Mouse (Mus musculus): ENCODE data around the gene F11r.

The F11r gene

GRCm38 (mm10) chr1:171437264-171438013 is at the start of gene F11r:
TSS of gene F11r (plus strand) at chr1:171437535.
- DNase-seq: peak; percentile 99

- DNase-seq: peak; percentile 99
Observed at GRCm38 (mm10) chr1:171388376-171389102, 48.8 kb upstream of the F11r start, which contains the start of gene Arhgap30. TSS of gene Arhgap30 (plus strand) at chr1:171388954.

- peak; percentile 98 for DNase-seq
Observed at GRCm38 (mm10) chr1:171390101-171390500, 47.2 kb upstream of the F11r start.

GRCm38 (mm10) chr1:171401821-171402220 is 35.5 kb upstream of the F11r start:
- DNase-seq: no peak

GRCm38 (mm10) chr1:171402991-171403390 is 34.3 kb upstream of the F11r start:
- no peak for DNase-seq

GRCm38 (mm10) chr1:171407263-171407662 is 30.1 kb upstream of the F11r start:
- peak; percentile 91 for DNase-seq

GRCm38 (mm10) chr1:171410231-171410630 is 27.1 kb upstream of the F11r start:
- DNase-seq: no peak

GRCm38 (mm10) chr1:171410947-171411484 is 26.3 kb upstream of the F11r start, which contains the start of gene Usf1:
TSS of gene Usf1 (plus strand) at chr1:171411313.
- DNase-seq: peak; percentile 99

GRCm38 (mm10) chr1:171411492-171411941 is 25.8 kb upstream of the F11r start:
- DNase-seq: no peak

GRCm38 (mm10) chr1:171412001-171412441 is 25.3 kb upstream of the F11r start:
- peak; percentile 94 for DNase-seq

GRCm38 (mm10) chr1:171412446-171412845 is 24.9 kb upstream of the F11r start:
- DNase-seq: no peak

- no peak for DNase-seq
Observed at GRCm38 (mm10) chr1:171413608-171414007, 23.7 kb upstream of the F11r start.

GRCm38 (mm10) chr1:171418660-171419059 is 18.7 kb upstream of the F11r start, which contains the start of gene Tstd1:
TSS of gene Tstd1 (plus strand) at chr1:171418872.
- no peak for DNase-seq

GRCm38 (mm10) chr1:171419291-171419882 is 17.9 kb upstream of the F11r start:
- DNase-seq: no peak

- DNase-seq: peak; percentile 76
Observed at GRCm38 (mm10) chr1:171419905-171420304, 17.4 kb upstream of the F11r start.

- no peak for DNase-seq
Observed at GRCm38 (mm10) chr1:171422504-171423095, 14.7 kb upstream of the F11r start.

- peak; percentile 46 for DNase-seq
Observed at GRCm38 (mm10) chr1:171424638-171425037, 12.7 kb upstream of the F11r start.

GRCm38 (mm10) chr1:171425126-171425525 is 12.2 kb upstream of the F11r start:
- DNase-seq: peak; percentile 90

GRCm38 (mm10) chr1:171432158-171432557 is 5.2 kb upstream of the F11r start:
- DNase-seq: peak; percentile 51

- peak; percentile 46 for DNase-seq
Observed at GRCm38 (mm10) chr1:171435288-171435814, 2.0 kb upstream of the F11r start.

GRCm38 (mm10) chr1:171435974-171436373 is 1.4 kb upstream of the F11r start:
- peak; percentile 73 for DNase-seq

- peak; percentile 91 for DNase-seq
Observed at GRCm38 (mm10) chr1:171438014-171438670, 807 bp downstream of the F11r start.

All from heart, adult 11 months (tissue).